Mouse (Mus musculus): ENCODE data around the gene Tmprss7. TPM values are rescaled to one million over a fixed set of nuclear protein-coding genes. Genes with fewer than 3 reads are reported as not detected.

Gene Tmprss7
- polyA plus RNA-seq (2012; ENCODE audit: insufficient read depth, insufficient read length, missing spikeins), result not detected in 2 replicates

DNA sequence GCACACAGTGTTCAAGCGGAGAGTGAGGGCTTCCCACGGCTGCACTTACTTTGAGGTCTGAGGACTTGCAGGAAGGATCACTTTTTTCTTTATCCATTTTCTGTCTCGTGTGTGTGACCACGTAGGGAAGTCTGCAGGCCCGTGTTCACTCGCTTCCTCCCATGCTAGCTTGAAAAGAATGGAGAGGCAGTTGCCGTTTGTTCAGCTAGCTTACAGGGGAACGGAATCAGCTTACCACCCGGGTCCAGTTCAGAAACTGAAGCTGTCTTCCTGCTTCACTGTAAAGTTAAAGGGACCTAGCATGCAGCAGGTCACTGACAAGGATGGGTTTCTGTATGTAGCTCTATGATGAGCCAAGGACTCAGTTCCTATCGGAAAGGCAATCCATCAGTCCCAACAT is at the start of gene Tmprss7:
Gene Tmprss7, minus strand, starts transcription at position 101 of the 400 bp plus-strand sequence.
- Histone ChIP-seq H3K4me1 (ENCODE audit: control insufficient read depth, insufficient read depth, insufficient read length, low read length) (no peaks in the 10 kb centered on the region), H3K27ac (replicated peaks; ENCODE audit: low read depth, low read length) (no peak within 1 kb of the TSS), H3K4me3 (ENCODE audit: insufficient read depth, low read depth, low read length) (no peak within 1 kb of the TSS)

DNA sequence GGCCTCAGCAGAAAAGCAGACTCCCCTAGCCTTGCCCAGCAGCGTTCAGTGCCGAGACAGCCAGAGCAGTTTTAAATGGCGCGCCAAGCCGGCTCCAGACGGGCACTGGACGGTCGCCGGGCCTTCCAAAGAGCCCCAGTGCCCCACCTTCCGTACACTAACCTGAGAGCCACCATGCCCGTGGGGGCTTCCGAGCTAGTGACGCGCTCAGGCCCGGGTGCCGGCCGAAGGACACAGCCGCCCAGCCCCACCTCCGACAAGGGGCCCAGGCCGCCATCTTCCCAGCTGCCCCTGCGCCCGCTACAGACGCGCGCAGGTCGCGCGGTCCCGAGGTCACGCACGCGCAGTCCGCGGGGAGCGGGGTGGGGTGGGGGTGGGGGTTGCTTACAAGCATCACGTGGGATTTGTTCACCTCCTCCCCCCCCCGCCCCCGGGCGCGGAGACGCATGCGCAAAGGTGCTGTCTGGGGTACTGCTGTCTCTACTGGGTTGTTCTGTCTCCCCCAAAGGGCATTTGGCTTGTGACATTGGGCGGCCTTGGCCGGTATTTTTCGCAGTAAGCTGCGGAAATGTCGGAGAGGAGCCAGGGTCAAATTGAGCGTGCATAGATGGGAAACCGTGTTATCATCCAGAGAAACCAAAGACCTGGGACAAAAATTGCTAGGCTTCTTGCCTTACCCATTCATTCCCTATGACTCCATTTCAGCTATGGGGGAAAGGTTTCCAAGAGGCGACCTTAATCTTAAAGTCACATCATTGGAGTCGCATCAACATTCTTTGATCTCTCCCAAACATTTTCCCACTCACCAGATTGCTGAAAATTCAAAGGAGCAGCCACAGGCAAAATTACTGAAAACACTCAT is 49.4 kb upstream of the Tmprss7 start, which contains the start of gene Abhd10:
Gene Abhd10, minus strand, starts transcription at position 341 of the 862 bp plus-strand sequence.
- H3K4me3 ChIP-seq (ENCODE audit: insufficient read depth, low read depth, low read length), result peak within 1 kb of the TSS; percentile 100
- peaks cover 4% of the 10 kb centered on the region for H3K4me1 ChIP-seq (ENCODE audit: control insufficient read depth, insufficient read depth, insufficient read length, low read length)
- H3K27ac ChIP-seq (replicated peaks; ENCODE audit: low read depth, low read length), result peak within 1 kb of the TSS; percentile 98

DNA sequence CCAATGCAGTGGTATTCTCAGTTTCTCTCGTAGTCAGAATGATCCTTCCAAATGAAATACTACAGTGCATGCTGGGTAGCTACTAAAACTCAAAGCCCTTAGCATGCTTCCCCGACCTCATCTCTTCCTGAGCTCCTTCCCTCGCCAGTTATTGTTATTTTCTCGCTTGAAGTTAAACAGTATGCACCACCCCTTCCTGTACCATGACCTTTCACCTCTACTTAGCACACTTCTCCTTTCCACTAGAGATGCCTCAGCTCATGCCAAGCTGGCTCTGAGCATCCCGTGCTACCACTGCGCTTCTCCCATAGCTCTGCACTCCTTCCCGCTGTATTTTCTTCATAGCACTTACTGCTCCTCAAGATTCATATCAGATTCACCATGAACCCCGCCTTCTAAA is 44.4 kb upstream of the Tmprss7 start:
- H3K27ac ChIP-seq (replicated peaks; ENCODE audit: low read depth, low read length), result no peak overlapping the region
- H3K4me3 ChIP-seq (ENCODE audit: insufficient read depth, low read depth, low read length), result no peak overlapping the region
- H3K4me1 ChIP-seq (ENCODE audit: control insufficient read depth, insufficient read depth, insufficient read length, low read length), result peaks cover 6% of the 10 kb centered on the region

DNA sequence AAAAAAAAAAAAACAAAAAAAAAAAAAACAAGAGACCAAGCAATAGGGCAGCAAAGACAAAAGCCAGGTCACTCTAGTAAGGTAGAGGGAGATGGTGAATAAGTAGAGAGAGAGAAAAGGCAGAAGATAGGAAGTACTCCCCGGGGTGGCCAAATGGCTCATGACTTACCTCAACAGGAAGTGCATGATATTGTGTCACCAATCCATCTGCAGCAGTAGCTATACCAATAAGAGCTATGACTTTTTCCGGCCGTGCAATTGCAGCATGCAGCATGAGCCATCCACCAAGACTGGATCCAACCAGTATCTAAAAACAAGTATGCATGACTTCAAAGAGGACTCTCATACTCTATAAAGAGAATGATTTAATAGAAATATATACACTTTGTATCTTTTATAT is 43.3 kb upstream of the Tmprss7 start:
- Histone ChIP-seq H3K4me3 (ENCODE audit: insufficient read depth, low read depth, low read length) (no peak overlapping the region), H3K4me1 (ENCODE audit: control insufficient read depth, insufficient read depth, insufficient read length, low read length) (peaks cover 6% of the 10 kb centered on the region), H3K27ac (replicated peaks; ENCODE audit: low read depth, low read length) (no peak overlapping the region)

DNA sequence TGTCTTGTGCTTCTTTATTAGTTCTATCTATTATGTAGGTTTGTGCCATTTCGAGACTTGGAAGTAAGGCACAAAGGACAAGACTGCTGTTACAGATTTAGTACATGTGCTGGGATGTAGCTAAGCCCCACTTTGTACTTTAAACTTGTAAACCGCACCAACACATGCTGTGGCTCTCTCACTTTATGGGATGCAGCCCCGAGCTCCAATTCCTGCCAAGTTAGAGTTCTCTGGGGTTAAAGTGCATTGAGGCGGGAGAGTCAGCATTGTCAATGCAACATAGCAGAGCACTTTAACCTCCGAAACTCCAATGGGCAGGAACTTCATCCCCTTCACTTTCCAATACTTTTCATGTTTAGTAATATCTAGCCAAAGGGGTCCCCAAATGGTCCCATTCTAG is 35.7 kb upstream of the Tmprss7 start:
- Histone ChIP-seq H3K4me1 (ENCODE audit: control insufficient read depth, insufficient read depth, insufficient read length, low read length) (no peaks in the 10 kb centered on the region), H3K27ac (replicated peaks; ENCODE audit: low read depth, low read length) (0 out of 2 replicates have a peak overlapping the region, but pooled peaks have one; percentile 21), H3K4me3 (ENCODE audit: insufficient read depth, low read depth, low read length) (no peak overlapping the region)

DNA sequence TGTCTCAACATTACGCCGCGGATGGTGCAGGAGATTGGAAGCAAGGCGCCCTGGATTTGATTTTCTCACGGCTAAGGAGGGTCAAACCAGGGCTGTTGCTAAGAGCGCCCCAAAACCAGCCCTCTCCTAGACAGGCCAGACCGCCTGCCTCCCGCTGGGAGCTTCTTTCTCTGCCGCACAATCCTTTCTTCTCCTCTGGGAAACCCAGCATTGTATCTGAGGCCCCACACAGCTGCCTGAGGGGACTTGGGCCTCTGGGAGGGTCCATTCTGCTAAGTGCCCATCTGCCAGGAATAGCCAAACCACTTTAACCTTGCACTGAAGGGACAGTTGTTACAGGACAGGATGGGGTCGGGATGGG is 31.3 kb upstream of the Tmprss7 start:
- Histone ChIP-seq H3K4me1 (ENCODE audit: control insufficient read depth, insufficient read depth, insufficient read length, low read length) (no peaks in the 10 kb centered on the region), H3K27ac (replicated peaks; ENCODE audit: low read depth, low read length) (no peak overlapping the region), H3K4me3 (ENCODE audit: insufficient read depth, low read depth, low read length) (peak overlapping the region; percentile 37)

DNA sequence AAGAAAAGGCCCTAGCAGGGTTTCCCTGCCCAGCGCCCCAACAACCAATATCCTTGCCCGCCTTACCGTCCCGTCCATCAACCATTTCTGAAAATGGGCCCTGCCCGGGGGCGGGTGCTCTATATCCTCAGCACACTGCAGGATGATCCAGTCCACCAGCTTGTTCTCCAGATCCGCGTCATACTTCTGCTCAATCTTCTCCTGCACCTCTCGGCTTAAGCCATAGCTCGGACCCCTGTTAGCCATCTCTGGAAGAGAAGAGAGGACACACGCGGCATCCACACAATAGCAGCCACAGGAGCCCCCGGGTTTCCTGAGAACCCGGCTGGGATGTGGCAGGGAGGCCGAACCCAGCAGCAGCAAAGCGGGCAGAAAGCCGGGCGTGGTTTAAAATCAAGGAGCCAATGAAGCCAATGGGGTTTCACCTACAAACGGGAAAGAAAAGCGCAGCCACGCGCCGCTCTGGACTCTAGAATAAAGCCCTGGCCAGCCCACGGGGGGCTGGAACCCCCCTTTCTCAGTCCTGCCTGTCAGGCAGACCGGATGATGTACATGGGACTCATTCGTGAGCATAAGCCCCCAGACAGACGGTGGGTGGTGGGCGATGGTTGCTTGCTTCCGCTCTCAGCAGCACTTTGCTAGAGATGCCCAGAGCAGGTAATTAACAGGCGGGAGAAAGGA is 30.7 kb upstream of the Tmprss7 start, which contains the start of gene Tagln3:
Gene Tagln3, minus strand, starts transcription at position 548 of the 681 bp plus-strand sequence.
- Histone ChIP-seq H3K27ac (replicated peaks; ENCODE audit: low read depth, low read length) (no peak within 1 kb of the TSS), H3K4me1 (ENCODE audit: control insufficient read depth, insufficient read depth, insufficient read length, low read length) (no peaks in the 10 kb centered on the region), H3K4me3 (ENCODE audit: insufficient read depth, low read depth, low read length) (peak within 1 kb of the TSS; percentile 37)

DNA sequence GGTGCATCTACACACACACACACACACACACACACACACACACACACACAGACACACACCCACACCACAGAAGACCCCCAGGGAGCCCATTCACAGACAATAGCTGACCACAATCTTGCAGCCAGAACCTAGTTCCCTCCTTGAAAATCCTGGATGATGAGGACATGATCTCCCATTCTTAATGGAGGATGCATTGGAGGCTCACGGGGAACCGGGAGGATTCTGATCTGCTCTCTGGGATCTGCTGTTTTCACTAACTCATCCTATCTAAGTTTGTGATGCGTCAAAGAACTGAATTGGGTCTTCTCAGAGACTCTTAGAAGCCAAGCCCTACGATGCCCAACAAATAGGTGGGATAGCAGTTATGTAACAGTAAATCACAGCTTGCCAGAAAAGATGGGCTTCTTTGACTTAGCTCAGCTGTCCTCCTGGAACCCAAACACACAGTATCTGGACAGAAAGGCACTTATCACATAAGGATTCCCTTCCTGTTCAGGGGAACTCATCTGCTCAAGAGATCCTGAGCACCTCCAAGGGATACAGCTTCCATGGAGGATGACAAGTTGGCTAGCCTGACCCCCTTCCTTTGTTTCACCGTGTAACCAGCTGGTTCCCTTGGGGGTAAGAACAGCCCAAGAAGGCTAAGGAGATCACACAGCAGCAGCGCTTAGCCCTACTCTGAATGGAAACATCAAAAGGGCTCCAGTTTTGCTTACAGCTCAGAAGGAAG is 29.9 kb upstream of the Tmprss7 start:
- no peak overlapping the region for H3K27ac ChIP-seq (replicated peaks; ENCODE audit: low read depth, low read length)
- no peaks in the 10 kb centered on the region for H3K4me1 ChIP-seq (ENCODE audit: control insufficient read depth, insufficient read depth, insufficient read length, low read length)
- no peak overlapping the region for H3K4me3 ChIP-seq (ENCODE audit: insufficient read depth, low read depth, low read length)

DNA sequence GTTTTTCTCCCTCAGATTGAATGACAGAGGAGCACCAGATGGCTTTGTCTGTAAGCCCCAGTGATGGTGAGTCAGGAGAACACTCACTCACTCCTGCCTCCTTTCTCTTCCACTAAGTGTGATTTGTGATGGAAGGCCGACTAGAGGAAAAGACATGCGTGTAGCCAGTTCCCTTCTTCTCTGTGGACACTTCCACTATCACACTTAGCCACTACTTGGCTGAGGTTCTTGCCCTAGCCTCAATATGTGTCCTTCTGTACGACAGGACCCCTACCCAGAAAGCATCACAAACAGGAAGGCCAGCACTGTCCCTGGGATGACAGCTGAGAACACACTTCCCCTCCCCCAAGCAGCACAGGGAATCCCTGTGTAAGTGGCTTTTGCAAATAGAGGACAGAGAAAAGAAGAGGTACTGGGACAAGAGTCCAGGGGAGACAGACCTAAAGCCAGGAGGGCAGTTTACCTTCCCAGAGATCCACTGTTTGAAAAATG is 29.0 kb upstream of the Tmprss7 start:
- Histone ChIP-seq H3K27ac (replicated peaks; ENCODE audit: low read depth, low read length) (no peak overlapping the region), H3K4me3 (ENCODE audit: insufficient read depth, low read depth, low read length) (no peak overlapping the region), H3K4me1 (ENCODE audit: control insufficient read depth, insufficient read depth, insufficient read length, low read length) (no peaks in the 10 kb centered on the region)

DNA sequence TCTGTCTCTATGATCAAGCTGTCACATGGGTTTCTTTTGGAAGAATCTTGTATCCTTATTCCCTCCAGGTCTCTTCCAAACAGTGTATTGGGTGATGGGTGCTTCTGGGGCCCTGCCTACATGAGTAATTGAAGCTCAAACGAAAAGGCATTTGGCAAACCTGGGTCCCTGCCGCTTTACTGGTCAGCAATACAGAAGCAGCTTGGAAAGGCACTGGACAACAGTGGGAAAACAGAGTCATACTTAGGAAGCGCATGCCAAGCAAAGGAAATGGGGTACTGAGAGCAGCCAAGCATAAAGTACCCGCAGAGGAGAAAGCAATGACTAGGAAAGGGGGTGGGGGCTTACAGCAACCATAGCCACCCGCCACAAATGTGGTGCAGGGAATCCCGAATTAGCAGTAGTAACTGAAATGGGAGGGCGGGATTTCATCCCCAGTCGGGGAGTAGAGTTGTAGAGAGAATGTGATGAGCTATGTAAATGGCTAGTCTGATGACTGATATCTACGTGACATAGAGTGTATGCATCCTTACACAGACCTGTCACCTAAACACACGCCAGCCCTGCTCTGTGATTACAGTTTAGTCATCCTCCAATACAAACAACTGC is 26.7 kb upstream of the Tmprss7 start:
- H3K27ac ChIP-seq (replicated peaks; ENCODE audit: low read depth, low read length), result no peak overlapping the region
- no peaks in the 10 kb centered on the region for H3K4me1 ChIP-seq (ENCODE audit: control insufficient read depth, insufficient read depth, insufficient read length, low read length)
- H3K4me3 ChIP-seq (ENCODE audit: insufficient read depth, low read depth, low read length), result no peak overlapping the region

DNA sequence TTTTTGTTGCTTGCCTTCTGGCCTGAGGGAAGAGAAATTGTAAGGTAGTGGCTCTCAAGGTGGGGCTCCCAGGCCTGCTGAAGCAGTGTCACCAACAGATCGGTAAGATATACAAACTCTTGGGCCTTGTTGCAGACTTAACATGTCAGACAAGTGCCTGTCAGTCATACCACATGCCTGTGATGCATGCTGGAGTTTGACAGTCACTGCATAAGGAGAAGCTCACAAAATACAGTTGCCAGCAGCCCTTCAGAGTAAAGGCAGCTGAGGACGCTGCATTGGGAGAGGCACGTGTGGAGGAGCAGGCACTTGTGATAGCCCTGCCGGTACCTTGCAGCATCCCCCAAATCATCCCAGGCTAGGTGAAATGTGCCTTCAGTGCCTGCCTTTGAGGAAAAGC is 24.8 kb upstream of the Tmprss7 start:
- Histone ChIP-seq H3K27ac (replicated peaks; ENCODE audit: low read depth, low read length) (no peak overlapping the region), H3K4me1 (ENCODE audit: control insufficient read depth, insufficient read depth, insufficient read length, low read length) (no peaks in the 10 kb centered on the region), H3K4me3 (ENCODE audit: insufficient read depth, low read depth, low read length) (no peak overlapping the region)

DNA sequence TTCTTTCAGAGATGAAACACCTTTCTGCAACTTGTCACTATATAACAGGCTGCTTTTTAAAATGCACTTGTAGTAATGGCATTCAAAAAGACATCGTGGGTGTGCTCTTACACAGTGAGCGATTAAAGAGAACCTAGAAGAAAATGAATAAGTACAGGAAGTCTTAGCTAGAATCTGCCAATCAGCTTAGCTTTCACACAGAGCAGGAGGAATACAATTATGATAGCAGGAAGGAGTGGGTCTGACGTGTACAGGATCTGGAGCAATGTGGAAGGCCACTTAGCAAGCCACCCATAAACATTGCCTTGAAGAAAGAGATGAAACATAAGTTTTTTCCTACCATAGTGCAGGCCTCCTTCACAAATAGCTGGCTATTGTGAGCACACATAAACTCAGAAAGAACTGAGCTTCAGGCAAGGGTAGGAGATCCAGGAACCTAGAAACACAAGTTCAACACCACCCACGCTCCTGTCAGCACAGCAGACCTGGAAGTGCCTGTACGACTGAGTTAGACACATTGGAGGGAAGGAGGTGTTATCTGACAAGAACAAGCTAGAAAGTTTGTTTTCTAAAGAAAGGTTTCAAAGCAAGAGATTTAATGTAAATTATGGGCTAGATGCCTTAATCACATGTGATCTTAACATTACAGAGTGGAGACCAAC is 21.2 kb upstream of the Tmprss7 start:
- no peak overlapping the region for H3K27ac ChIP-seq (replicated peaks; ENCODE audit: low read depth, low read length)
- no peak overlapping the region for H3K4me3 ChIP-seq (ENCODE audit: insufficient read depth, low read depth, low read length)

DNA sequence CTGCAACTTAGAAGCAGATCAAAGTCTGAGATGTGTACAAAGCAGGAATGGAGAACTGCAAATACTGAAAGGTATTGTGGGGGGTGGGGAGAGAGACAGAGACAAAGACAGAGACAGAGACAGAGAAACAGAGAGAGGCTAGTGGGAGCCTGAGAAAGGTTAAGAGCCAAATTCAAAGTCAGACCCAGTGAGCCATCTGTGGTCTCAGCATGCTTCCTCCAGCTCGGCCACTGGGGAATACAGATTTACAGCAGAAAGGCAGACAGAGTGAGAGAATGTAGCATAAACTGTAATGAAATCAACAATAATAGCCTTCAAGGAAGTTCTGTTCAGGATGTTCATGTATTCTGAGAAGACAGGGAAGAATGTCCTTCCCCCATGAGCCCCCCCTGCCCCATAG is 20.4 kb upstream of the Tmprss7 start:
- no peak overlapping the region for H3K4me3 ChIP-seq (ENCODE audit: insufficient read depth, low read depth, low read length)
- H3K27ac ChIP-seq (replicated peaks; ENCODE audit: low read depth, low read length), result no peak overlapping the region
- H3K4me1 ChIP-seq (ENCODE audit: control insufficient read depth, insufficient read depth, insufficient read length, low read length), result no peaks in the 10 kb centered on the region

More for the DNA sequence above, 21.2 kb upstream of the Tmprss7 start:
- no peaks in the 10 kb centered on the region for H3K4me1 ChIP-seq (ENCODE audit: control insufficient read depth, insufficient read depth, insufficient read length, low read length)

DNA sequence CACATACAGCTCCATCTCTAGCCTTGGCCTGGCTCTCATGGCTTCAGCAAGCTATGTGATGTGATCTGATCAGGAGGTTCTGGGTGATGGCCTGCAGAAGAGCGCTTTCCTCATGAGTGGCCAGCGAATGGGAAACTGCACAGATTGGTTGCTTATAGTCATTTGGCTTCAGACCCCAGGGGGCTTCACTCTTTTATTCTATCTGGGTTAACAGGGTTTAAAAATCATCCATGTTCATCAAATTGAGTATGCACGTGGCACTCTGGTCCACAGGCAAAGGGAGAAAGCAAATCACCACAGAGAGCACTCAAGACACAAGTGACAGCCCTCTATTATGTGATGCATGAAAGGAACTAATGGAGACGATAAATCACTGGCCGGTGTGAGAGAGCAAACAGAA is 19.8 kb upstream of the Tmprss7 start:
- Histone ChIP-seq H3K4me1 (ENCODE audit: control insufficient read depth, insufficient read depth, insufficient read length, low read length) (no peaks in the 10 kb centered on the region), H3K4me3 (ENCODE audit: insufficient read depth, low read depth, low read length) (no peak overlapping the region), H3K27ac (replicated peaks; ENCODE audit: low read depth, low read length) (no peak overlapping the region)

Data from brown adipose tissue, adult 24 weeks (tissue).